Comparison of ENCODE assay signal across 23 mouse cellular contexts in the genomic region with DNA sequence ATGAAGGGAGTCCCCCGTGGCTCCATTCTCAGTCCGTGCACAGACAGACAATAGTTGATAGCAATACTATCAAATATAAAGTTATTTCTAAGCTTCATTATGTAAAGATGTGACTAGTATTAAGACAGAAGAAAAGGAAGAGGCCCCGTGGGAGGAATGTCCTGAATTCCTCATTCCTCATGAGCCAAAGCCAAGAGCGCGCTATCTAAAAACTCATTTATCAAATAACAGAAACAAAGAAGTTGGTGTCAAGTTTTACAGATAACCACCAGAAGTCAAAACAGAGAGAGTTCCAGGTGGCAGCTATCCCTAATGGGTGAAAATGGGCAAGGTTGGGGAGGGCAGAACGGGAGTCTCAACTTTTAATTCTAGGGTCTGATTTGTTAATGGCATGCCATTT.
"Had no signal": no experiment of that assay in that cellular context is flagged by ENCODE, and none has a peak within 500 bp of the region (broad histone marks: within the 10 kb centered on the region; RNA-seq: fewer than 3 reads in every experiment).

No protein-coding gene starts in this region.

- H3K36me3 ChIP-seq: hindbrain, embryonic 12.5 days; intestine, embryonic 15.5 days; limb, embryonic 12.5 days had no signal

- H3K27me3 ChIP-seq: heart, embryonic 12.5 days; hindbrain, embryonic 12.5 days; intestine, embryonic 15.5 days; limb, embryonic 12.5 days; liver, embryonic 13.5 days; liver, embryonic 15.5 days had no signal

- H3K9ac ChIP-seq: heart, embryonic 12.5 days; hindbrain, embryonic 12.5 days; hindbrain, embryonic 14.5 days; intestine, embryonic 15.5 days; limb, embryonic 12.5 days; liver, embryonic 13.5 days; liver, embryonic 15.5 days had no signal

- H3K4me2 ChIP-seq: heart, embryonic 12.5 days; hindbrain, embryonic 12.5 days; hindbrain, embryonic 14.5 days; intestine, embryonic 15.5 days; limb, embryonic 12.5 days; liver, embryonic 11.5 days; liver, embryonic 13.5 days; liver, embryonic 15.5 days had no signal

- DNase-seq: gastrocnemius, adult 2 months; gastrocnemius, postnatal 10 days; gastrocnemius, postnatal 25 days; heart, adult 18-20 months; heart, postnatal 10 days; heart, postnatal 4 days; layer of hippocampus, adult 9-11 months; liver; liver, embryonic 13.5 days had no signal

- ATAC-seq: hindbrain, embryonic 16.5 days; inflammation-experienced regulatory T-cells, adult 6 months; intestine, embryonic 15.5 days; intestine, postnatal 0 days had no signal

- H3K4me1 ChIP-seq: liver, embryonic 15.5 days had no signal

- H3K27ac ChIP-seq: gastrocnemius, adult 2 months; heart, embryonic 10.5 days; hindbrain, embryonic 10.5 days; hindbrain, embryonic 12.5 days; hindbrain, embryonic 14.5 days; intestine, embryonic 15.5 days; left cerebral cortex, adult 2 months; limb, embryonic 10.5 days; limb, embryonic 12.5 days; liver, embryonic 13.5 days; liver, embryonic 15.5 days had no signal

- H3K4me3 ChIP-seq: gastrocnemius, adult 2 months; heart, embryonic 10.5 days; heart, embryonic 12.5 days; hindbrain, embryonic 10.5 days; hindbrain, embryonic 12.5 days; intestine, embryonic 15.5 days; left cerebral cortex, adult 2 months; limb, embryonic 10.5 days; limb, embryonic 12.5 days; liver, embryonic 13.5 days; liver, embryonic 15.5 days had no signal

- H3K9me3 ChIP-seq: heart, embryonic 10.5 days; heart, embryonic 12.5 days; hindbrain, embryonic 10.5 days; hindbrain, embryonic 12.5 days; intestine, embryonic 15.5 days; limb, embryonic 10.5 days; limb, embryonic 12.5 days; liver, embryonic 13.5 days; liver, embryonic 15.5 days had no signal
